Mouse (Mus musculus): ENCODE measurements at regions not wholly inside any gene's neighbourhood (a gene's known extent, or its start where the extent isn't known, plus 50 kb on each side); places are given as distances from the start of the nearest gene placed in this dataset.

- DNase-seq = no peak
Observed at GRCm38 (mm10) chr17:88349825-88350460, 90.6 kb upstream of the Foxn2 start.

GRCm38 (mm10) chr17:88350986-88351385 is 89.5 kb upstream of the Foxn2 start:
- no peak for DNase-seq

- DNase-seq = no peak
Observed at GRCm38 (mm10) chr17:88352960-88353359, 87.6 kb upstream of the Foxn2 start.

DNA sequence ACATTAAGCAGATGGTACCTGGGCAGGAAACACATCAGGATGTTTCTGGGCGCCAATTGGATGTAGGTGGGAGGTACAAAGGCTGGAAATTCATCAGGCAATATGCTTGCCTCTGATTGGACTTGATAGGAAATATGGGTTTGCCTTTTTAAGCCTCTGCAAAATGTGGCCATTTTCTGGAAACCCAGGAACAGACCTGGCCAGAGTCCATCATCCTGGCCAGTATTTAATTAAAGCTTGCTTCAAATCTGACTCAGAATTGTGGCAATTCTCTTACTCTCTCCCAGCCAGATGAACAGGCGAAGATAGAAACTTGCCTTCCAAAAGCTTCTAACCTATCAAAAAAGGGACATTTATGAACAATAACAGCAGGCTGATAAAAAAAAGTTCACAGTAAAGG is 79.3 kb upstream of the Foxn2 start:
- DNase-seq = no peak

DNA sequence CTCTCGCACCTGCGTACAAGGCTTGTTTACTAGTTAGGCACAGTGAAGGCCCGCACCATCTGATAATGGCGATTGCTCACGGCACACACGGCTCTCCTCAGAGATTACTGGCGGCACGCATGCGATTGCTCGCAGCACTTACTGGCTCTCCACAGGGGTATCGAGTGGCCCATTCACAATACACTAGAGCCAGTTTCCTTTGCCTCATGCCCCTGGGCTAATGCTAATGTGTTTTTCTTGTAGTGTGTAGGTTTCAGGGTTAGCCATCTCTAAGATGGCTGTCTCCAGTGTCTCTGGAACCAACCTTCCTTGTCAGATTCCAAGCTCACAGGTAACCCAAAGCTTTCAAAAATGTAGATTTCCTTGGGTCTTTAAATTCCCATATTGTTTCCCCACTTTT is 78.1 kb upstream of the Foxn2 start:
- DNase-seq = no peak

DNA sequence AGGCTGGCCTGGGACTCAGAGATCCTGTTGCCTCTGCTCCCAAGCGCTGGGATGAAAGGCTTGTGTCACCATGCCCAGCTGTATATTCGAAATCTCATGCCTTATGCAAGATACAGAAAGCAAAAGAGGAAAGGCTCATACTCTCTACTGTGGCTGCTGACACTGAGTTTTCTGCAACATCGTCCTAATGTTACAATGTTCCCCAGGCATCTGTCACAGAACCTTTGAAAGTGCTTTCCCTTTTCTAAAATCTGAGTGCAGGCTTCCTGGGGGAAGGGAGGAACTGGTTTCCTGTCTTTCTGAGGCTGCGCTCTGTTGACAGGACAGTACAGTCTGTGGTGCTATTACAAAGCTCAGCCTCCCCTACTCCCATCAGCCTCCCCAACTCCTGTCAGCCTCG is 72.6 kb upstream of the Foxn2 start:
- no peak for DNase-seq

DNA sequence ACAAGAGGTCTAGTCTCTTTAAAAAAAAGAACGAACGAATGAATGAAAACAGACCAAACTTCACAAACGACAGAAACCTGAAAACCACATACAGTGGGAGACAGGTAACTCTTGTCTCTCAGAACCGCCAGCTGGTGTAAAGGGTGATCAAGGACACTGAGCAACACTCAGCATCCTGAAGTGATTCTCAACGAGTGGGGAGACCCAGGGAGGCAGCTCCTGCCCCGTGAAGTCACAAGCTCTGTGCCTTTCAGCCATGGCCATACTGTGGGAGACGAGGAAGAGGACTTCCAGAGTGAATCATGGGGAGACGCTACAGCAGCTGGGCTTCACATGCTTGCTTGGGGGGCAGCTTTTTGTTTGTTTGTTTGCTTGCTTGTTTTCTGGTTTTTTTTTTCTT is 70.5 kb upstream of the Foxn2 start:
- no peak for DNase-seq

DNA sequence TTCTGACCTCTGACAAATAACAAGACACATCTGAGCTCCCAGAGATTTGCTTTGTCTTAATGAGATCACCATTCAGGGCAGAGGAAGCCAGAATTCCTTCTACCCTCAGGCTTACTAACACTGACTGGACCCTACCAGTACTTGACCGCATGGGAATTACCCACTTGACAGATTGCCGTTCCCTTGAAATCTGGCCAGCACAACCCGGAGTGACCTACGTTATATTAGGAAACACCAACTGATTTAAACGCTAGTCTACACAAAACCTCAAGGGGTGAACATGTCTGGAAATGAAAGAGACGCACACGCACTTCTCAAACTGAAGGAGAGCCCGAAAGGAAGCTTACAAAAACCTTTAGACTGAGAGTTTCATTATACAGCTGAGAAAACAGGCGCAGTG is 69.8 kb upstream of the Foxn2 start:
- DNase-seq = no peak

GRCm38 (mm10) chr17:88378505-88378904 is 62.0 kb upstream of the Foxn2 start:
- DNase-seq = no peak

GRCm38 (mm10) chr17:88379389-88379788 is 61.1 kb upstream of the Foxn2 start:
- DNase-seq = no peak

GRCm38 (mm10) chr17:88381106-88381505 is 59.4 kb upstream of the Foxn2 start:
- no peak for DNase-seq

DNA sequence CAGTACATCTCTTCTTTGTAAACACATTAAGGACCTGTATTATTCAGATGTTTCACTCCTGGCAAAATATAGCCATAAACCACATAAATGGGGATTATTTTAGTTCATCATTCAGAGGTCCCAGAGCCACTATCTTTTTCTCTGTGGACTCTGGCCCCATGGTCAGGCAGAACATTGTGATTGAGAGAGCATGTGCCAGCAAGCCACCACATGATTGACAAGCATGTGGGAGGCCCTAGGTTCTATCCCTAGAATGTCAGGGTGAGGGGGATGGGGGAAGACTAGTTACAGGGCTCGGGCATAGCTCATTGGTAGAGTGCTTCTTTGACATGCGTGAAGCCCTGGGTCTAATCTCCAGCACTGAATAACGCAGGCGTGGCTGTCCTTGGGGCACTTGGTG is 57.1 kb upstream of the Foxn2 start:
- no peak for DNase-seq

- DNase-seq = no peak
Observed at GRCm38 (mm10) chr17:88388441-88388951, 52.0 kb upstream of the Foxn2 start.

GRCm38 (mm10) chr17:88389668-88390461 is 50.6 kb upstream of the Foxn2 start:
- no peak for DNase-seq
